Mouse (Mus musculus): Measurements from ENCODE around the gene Ccr7. TPM values are rescaled to one million over a fixed set of nuclear protein-coding genes. Genes with fewer than 3 reads are reported as not detected.

Ccr7 gene
- polyA plus RNA-seq (2017; shearing (Covaris generic)), result 296 TPM

GRCm38 (mm10) chr11:99154987-99155641, at the start of gene Ccr7:
Ccr7 (minus strand) TSS chr11:99155077.

Other genes starting within 250 kb of the Ccr7 start
- not detected for gene Cdc6, start 247.3 kb downstream of the Ccr7 start, polyA plus RNA-seq (2017; shearing (Covaris generic))
- 61.3 TPM for gene Rara, start 227.3 kb downstream of the Ccr7 start, polyA plus RNA-seq (2017; shearing (Covaris generic))
- gene Gjd3, start 172.1 kb downstream of the Ccr7 start, polyA plus RNA-seq (2017; shearing (Covaris generic)), result not detected
- 4.9 TPM for gene Top2a, start 130.9 kb downstream of the Ccr7 start, polyA plus RNA-seq (2017; shearing (Covaris generic))
- not detected for gene Igfbp4, start 113.8 kb downstream of the Ccr7 start, polyA plus RNA-seq (2017; shearing (Covaris generic))
- not detected for gene Tns4, start 65.8 kb downstream of the Ccr7 start, polyA plus RNA-seq (2017; shearing (Covaris generic))
- gene Smarce1, start 75.9 kb upstream of the Ccr7 start, polyA plus RNA-seq (2017; shearing (Covaris generic)), result 193 TPM
- not detected for gene Krt222, start 89.0 kb upstream of the Ccr7 start, polyA plus RNA-seq (2017; shearing (Covaris generic))
- not detected for gene Krt24, start 130.2 kb upstream of the Ccr7 start, polyA plus RNA-seq (2017; shearing (Covaris generic))
- gene Krt25, start 167.9 kb upstream of the Ccr7 start, polyA plus RNA-seq (2017; shearing (Covaris generic)), result 0.49 TPM
- gene Krt26, start 182.9 kb upstream of the Ccr7 start, polyA plus RNA-seq (2017; shearing (Covaris generic)), result 0.11 TPM
- gene Krt27, start 196.0 kb upstream of the Ccr7 start, polyA plus RNA-seq (2017; shearing (Covaris generic)), result not detected
- 0.26 TPM for gene Krt28, start 219.8 kb upstream of the Ccr7 start, polyA plus RNA-seq (2017; shearing (Covaris generic))
- gene Krt10, start 234.3 kb upstream of the Ccr7 start, polyA plus RNA-seq (2017; shearing (Covaris generic)), result 10.1 TPM

All from effector memory CD4-positive, alpha-beta T cell, adult 7 months (primary cell).